Mouse (Mus musculus): Measurements from ENCODE around the gene Akt1s1.

GRCm38 (mm10) chr7:44867010-44867702, 18.4 kb downstream of the Akt1s1 start:
- TF ChIP-seq GATA1 (IDR thresholded peaks at IDR 0.05; ENCODE audit: borderline replicate concordance, low read length) (no peak), FLI1 (IDR thresholded peaks at IDR 0.05; ENCODE audit: low read length) (no peak)

All from megakaryocyte, embryonic 14.5 days (primary cell).